Mouse (Mus musculus): ENCODE data around the gene Rbms2.
"Not testable (repeated sequence)": the region's sequence is repeated elsewhere in the genome, so short reads cannot be mapped to it uniquely, and the experiment has no call there.

Rbms2 gene

DNA sequence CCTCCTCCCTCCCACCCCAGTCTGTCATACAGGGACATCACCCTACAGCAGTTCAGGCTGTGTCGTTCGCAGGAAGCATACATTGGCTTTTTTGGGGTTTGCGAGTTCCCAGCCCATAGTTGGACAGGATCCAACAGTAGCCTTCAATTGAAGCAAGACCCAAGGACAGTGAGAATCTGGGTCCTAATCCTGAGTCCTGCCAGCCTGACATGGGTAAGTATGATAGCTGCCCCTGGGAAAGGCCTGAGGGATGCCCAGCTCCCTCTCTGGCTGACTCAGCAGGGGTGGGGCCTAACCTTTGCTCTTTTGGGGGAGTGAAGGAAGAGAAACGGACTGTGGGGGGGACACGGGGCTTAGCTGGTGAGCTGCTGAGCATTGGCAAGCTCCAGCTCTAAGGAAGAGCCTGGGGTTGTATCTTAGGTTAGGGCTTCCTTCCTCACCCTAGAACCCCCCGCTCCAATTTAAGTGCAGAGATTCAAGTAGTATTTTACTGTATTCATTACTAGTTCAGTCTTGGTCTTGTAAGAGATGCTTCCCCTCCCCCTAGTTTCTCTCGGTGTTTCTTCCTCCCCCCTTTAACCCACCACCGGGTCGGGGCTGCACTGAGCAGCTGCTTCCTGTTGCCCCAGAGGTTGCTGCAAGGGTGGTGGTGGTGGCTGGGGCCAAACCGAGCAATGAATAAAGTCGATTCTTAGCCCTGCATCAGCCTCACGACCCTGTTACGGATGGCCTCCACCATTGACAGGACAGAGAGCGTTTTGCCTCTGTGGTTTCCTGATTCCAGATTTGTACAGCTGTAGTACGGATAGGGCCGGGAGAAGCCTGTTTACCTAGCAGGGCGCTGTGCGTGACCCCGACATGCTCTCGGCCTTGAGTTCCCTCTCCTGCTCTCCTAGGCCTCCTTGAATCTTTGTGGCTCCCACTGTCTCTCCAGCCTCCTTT is 88.3 kb downstream of the Rbms2 start, which contains the start of gene Baz2a:
Gene Baz2a (plus strand): TSS at position 14 of the 942 bp plus-strand sequence.
- DNase-seq (ENCODE audit: low spot score in 2 of 2): peak; percentile 83 to 84

DNA sequence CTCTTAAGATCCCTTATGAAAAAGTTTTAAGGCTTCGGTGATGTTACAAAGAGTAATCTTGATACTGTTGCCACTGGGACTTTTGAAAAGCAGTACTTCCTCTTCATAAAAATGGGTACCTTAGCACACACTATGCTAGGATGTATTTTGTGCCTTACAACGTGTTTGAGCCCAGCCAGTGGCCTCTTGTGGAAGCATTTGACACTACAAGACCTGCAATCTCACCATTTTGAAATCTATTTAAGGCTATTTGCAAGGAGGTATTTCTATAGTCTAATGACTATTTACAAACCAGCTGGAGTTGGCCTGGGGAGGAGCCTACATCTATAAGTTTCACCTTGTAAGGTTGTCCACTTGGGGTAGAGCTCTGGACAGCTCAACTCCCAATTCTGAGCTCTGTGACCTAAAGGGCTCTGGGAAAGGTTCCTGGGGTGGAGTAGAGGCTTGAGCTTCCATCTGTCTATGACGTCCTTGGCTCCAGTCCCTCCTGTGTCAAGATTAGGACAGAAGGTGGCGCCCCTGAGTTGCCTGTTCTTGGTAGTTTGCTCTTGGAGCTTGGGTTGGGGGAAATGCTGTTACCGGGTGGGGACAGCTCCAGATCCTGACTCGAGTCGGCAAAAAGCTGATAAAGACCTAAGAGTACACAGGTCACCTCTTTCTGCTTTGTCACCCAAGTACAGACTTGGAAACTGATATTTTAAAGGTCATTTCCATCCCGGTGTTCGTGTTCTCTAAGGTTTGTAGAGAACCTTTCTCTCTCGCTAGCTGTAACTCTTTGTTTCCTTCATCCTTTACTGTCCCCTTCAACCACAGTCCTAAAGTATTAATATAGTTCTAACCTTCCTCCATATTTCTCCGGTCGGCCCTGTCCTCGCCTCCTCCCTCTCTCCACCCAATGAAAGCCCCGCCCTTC is 89.2 kb downstream of the Rbms2 start:
- DNase-seq (ENCODE audit: low spot score in 2 of 2): peak; percentile 81 to 89

- DNase-seq (ENCODE audit: low spot score in 2 of 2): no peak
These were observed 90.3 kb downstream of the Rbms2 start for GRCm38 (mm10) chr10:128089842-128090241.

DNA sequence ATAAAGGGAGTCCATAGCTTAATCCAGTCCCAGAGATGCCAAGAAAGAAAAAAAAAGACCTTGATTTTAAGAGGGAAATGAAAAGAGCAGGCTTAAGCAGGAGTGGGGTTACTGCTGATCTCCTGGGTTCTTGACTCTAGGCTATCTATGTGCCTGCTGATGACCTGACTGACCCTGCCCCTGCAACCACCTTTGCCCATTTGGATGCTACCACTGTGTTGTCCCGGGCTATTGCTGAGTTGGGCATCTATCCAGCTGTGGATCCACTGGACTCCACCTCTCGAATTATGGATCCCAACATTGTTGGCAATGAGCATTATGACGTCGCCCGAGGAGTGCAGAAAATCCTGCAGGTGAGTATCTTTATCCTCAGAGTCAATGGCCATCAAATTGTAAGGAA is 91.9 kb downstream of the Rbms2 start:
- no peak for DNase-seq (ENCODE audit: low spot score in 2 of 2)

DNA sequence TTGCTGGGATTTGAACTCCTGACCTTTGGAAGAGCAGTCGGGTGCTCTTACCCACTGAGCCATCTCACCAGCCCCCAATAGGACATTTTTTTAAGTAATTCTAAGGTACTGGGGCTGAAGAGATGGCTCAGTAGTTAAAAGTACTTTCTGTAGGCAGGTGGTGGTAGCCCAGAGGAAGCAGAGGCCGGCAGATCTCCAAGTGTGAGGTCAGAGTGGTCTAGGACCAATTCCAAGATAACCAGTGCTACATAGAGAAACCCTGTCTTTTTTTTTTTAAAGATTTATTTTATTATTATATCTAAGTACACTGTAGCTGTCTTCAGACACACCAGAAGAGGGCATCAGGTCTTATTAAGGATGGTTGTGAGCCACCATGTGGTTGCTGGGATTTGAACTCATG is 92.9 kb downstream of the Rbms2 start:
- DNase-seq (ENCODE audit: low spot score in 2 of 2): not testable (repeated sequence)

DNA sequence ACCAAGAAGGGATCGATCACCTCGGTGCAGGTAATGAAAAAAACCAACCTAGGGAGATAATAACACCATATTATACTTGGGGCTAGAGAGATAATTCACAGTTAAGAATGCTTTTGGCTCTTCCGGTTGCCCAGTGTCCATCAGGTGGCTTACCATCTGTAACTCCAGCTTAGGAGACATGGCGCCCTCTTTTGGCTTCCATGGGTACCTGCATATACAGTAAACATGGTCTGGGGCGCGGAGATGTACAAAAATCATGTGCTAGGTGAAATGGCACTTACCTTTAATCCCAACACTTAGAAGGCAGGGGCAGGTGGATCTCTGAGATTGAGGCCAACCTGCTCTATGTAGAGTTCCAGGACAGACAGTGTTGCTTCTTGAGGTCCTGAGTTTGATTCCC is 93.7 kb downstream of the Rbms2 start:
- DNase-seq (ENCODE audit: low spot score in 2 of 2): peak in 1 of 2 experiments; percentile 36

- DNase-seq (ENCODE audit: low spot score in 2 of 2): no peak
These were observed 95.9 kb downstream of the Rbms2 start for GRCm38 (mm10) chr10:128084160-128084559.

DNA sequence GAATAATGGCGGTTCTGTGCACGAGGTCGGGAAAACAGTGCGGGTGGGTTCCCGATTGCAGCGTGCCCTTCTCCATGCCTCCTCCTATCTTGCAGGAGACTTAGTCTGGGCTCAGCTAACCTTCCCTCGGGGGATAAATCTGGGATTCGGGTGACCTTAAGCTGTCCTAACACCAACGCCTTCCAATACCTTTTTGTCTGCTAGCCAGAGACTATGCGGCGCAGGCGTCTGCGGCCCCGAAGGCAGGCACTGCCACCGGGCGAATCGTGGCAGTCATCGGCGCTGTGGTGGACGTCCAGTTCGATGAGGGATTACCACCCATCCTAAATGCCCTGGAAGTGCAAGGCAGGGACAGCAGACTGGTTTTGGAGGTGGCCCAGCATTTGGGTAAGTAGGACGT is 96.4 kb downstream of the Rbms2 start:
- DNase-seq (ENCODE audit: low spot score in 2 of 2): peak; percentile 14 to 27

- DNase-seq (ENCODE audit: low spot score in 2 of 2): peak; percentile 96 to 98
These were observed 97.1 kb downstream of the Rbms2 start, which contains the start of gene Atp5b for GRCm38 (mm10) chr10:128082880-128083421. TSS of gene Atp5b (plus strand) at chr10:128083273.

- no peak for DNase-seq (ENCODE audit: low spot score in 2 of 2)
These were observed 97.7 kb downstream of the Rbms2 start for GRCm38 (mm10) chr10:128082477-128082808.

- no peak for DNase-seq (ENCODE audit: low spot score in 2 of 2)
These were observed 98.2 kb downstream of the Rbms2 start for GRCm38 (mm10) chr10:128081807-128082476.

Data from spleen, postnatal 36 days (tissue).